Mouse (Mus musculus) cerebellum, adult 18-20 months (tissue): ENCODE measurements around the gene B3gat1.

Source experiments
- DNase-seq, 2 experiments: peaks; one replicate each; pipeline ENCODE4 v3.0.0; 2021

The B3gat1 gene

GRCm38 (mm10) chr9:26733206-26733891, at the start of gene B3gat1:
Gene B3gat1, plus strand, starts transcription at chr9:26733728.
- no peak for DNase-seq

GRCm38 (mm10) chr9:26689171-26689570, 44.4 kb upstream of the B3gat1 start:
- DNase-seq, result no peak

GRCm38 (mm10) chr9:26689956-26690698, 43.4 kb upstream of the B3gat1 start:
- no peak for DNase-seq

GRCm38 (mm10) chr9:26692641-26693040, 40.9 kb upstream of the B3gat1 start:
- no peak for DNase-seq

GRCm38 (mm10) chr9:26694656-26695055, 38.9 kb upstream of the B3gat1 start:
- DNase-seq, result peak in 1 of 2 experiments; percentile 11

GRCm38 (mm10) chr9:26695178-26695577, 38.4 kb upstream of the B3gat1 start:
- no peak for DNase-seq

- DNase-seq, result no peak
Measured at GRCm38 (mm10) chr9:26698286-26698685, 35.2 kb upstream of the B3gat1 start.

GRCm38 (mm10) chr9:26700329-26700728, 33.2 kb upstream of the B3gat1 start:
- DNase-seq, result peak; percentile 7 to 12

- DNase-seq, result no peak
Measured at GRCm38 (mm10) chr9:26718388-26718787, 15.1 kb upstream of the B3gat1 start.

- no peak for DNase-seq
Measured at GRCm38 (mm10) chr9:26721771-26722170, 11.8 kb upstream of the B3gat1 start.

- DNase-seq, result no peak
Measured at GRCm38 (mm10) chr9:26725709-26726108, 7.8 kb upstream of the B3gat1 start.

GRCm38 (mm10) chr9:26727445-26727844, 6.1 kb upstream of the B3gat1 start:
- DNase-seq, result no peak

- DNase-seq, result no peak
Measured at GRCm38 (mm10) chr9:26728556-26728955, 5.0 kb upstream of the B3gat1 start.

- DNase-seq, result no peak
Measured at GRCm38 (mm10) chr9:26733986-26734385, 458 bp downstream of the B3gat1 start.

GRCm38 (mm10) chr9:26737116-26737515, 3.6 kb downstream of the B3gat1 start:
- peak; percentile 28 to 44 for DNase-seq

GRCm38 (mm10) chr9:26742817-26743216, 9.3 kb downstream of the B3gat1 start:
- no peak for DNase-seq

- no peak for DNase-seq
Measured at GRCm38 (mm10) chr9:26747121-26747520, 13.6 kb downstream of the B3gat1 start.

GRCm38 (mm10) chr9:26748893-26749292, 15.4 kb downstream of the B3gat1 start:
- no peak for DNase-seq

- DNase-seq, result peak; percentile 52 to 57
Measured at GRCm38 (mm10) chr9:26760081-26760480, 26.6 kb downstream of the B3gat1 start.

GRCm38 (mm10) chr9:26760576-26760975, 27.0 kb downstream of the B3gat1 start:
- no peak for DNase-seq

- no peak for DNase-seq
Measured at GRCm38 (mm10) chr9:26762477-26762876, 28.9 kb downstream of the B3gat1 start.

- DNase-seq, result no peak
Measured at GRCm38 (mm10) chr9:26768181-26768580, 34.7 kb downstream of the B3gat1 start.

- DNase-seq, result no peak
Measured at GRCm38 (mm10) chr9:26775700-26776099, 42.2 kb downstream of the B3gat1 start.
